Mouse (Mus musculus) heart, adult 9 months (tissue): ENCODE measurements around the gene 2310033P09Rik.

Experiments
- DNase-seq, 2 experiments: peaks; one replicate each; pipeline ENCODE4 v3.0.0; 2022; ENCODE audit warnings: low spot score in 2 of 2

2310033P09Rik gene

DNA sequence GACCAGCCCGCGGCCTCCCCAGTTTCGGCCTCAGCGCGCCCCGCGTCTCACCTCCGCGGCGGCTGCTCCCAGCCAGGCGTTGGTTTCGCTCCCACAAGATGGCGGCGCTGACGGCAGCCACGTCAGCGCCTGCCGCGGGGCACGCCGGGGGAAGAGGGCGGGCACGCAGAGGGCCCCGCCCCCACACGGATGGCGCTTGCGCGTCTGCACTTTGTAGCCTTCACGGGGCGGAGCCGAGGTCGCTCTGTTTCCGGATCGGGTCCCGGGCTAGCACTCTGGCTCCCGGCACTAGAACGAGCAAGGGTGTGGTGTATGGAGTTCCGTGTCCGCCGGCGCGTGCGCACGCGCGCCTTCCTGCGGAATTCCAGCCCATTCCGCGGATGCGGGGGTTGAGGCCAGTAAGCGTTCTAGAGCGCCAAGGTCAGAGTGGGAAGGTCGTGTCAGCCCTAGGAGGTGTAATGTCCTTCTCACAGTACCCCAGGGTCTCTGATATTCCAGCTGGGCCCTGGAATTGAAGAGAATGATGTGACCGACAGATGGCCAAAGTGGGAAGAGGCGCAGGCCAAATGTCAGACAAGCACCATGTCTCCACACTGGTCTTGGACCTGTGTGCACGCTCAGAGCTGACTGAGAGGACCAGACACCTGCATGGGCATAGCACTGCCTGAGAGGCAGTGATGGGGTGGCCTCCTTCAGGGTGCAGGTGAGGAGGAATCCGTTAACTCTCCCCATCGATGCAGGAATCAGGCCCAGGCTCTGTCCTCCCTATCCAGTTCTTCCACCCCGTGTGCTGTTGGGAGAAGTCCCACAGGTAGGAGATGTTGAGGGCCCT, 20.2 kb downstream of the 2310033P09Rik start, which contains the start of gene Arf1:
TSS of gene Arf1 (minus strand) at position 149 of the 832 bp plus-strand sequence.
- DNase-seq: peak; percentile 94 to 96

DNA sequence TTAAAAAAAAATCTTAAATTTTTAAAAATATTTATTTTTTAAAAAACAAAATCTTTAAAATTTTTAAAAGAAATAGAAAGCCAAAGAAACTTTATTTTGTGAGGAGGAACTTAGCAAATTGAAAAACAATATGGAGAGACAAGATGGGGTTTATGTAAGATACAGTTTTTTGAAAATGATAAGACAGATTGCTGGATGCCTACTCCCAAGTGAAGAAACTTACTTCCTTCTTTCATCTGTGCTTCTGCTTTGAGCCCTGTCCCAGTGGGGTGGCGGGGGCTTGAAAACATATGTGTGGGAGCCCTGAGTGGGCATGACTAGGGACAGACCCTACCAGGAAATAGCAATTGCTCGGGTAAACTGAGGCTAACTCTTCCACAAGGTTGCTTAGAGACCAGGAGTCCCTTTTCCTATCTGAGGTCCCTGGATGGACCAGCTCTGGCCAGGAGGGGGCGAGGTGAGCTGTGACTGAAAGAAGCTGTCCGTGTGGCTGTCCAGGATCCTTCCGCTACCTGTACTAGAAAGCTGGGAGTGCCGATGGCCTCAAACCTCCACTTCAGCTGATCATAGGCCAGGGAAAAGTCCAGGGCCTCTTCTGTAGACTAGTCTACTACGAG, 22.1 kb downstream of the 2310033P09Rik start:
- DNase-seq: peak in 1 of 2 experiments; percentile 49

DNA sequence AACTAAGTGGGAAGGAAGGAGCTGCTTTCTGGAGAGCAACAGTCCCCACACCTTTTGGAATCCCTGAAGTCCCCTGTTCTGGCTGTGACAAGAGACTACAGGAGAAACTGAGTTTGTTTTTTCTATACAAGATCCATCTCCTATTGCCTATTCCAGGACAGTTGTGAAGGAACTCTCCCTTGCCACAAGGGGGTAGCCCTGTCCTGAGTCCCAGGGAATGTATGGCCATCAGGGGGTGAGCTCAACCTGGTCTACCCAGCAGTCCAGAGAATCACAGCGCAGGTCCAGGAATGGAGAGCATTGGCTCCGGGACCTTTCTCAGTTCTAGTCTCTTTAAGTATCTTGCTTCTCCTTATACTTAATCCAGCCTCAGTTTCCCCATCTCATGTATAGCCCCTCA, 24.7 kb downstream of the 2310033P09Rik start:
- no peak for DNase-seq

DNA sequence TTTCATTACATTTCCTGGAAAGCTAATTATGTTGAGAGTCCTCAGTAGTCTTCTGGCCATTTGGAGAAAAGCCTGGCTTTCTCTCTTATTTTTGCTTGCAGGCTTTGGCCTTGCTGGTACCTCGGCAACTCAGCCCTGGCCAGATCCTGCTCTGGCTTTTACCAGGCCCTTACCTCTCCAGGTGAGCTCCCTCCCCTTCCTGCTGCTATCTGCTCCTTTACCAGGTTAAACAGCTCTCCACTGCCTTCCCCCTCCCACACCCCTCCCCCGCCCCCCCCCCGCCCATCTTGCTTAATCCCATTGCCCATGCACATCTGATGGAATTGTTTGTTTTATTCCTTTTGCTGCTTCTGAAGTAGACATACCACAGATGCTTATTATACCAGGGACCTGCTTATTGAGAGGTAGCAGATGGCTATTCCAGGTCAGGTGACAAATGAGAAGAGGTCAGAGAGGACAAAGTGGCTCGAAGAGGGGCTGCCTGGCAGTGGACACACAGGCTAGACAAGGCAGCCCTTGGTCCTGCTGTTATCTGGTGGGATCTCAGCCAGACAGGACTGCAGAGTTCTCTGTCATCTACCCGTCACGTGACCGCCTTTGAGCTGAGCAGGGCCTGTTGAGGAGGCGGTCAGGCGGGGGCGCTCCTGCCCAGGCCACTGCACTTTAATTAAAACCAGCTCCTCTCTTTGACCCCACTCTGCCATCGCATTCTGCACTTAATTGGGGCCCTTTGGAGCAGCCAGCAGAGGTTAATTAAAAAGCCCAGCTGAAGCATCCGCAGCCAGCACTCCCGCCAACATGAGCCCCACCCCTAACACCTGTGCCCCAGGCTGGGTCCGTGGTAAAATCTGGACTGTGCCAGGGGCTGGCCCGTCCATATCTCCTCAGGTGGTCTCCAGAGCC, 30.7 kb downstream of the 2310033P09Rik start:
- DNase-seq: peak in 1 of 2 experiments; percentile 53

DNA sequence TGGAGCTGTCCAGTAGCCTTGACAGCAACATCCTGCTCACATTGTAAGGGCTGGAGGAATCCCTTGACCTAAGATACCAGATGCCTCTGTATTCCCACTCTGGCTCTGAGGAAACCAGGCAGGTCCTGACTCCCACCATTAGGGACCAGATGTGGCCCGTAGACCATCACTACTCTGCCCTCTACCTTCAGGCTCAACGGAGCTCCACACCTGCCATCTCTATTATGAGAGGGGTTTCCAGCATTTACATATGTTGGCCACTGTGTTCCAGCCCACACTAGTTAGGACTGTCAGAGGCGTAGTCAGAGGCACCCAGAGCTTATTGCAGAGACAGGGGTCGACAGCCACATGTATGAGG, 31.3 kb downstream of the 2310033P09Rik start:
- no peak for DNase-seq

DNA sequence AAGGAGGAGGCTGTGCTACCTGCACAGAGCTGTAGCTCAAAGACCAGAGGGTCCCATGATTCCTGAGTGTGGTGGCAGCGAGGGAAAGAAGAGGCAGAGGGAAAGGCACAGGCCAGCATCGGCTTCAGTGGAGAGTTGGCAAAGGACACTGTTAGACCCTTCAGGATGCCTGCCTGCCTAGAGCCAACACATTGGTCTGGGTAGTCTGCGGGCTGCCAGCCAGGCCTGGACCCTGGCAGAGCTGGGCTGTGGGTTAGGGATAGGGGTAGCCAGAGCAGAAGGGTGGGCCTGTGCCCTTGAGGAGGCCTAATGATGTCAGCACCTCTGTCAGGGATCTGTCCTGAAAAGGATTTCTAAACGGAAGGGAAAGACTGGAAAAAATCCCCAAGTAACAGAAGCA, 31.7 kb downstream of the 2310033P09Rik start:
- no peak for DNase-seq

DNA sequence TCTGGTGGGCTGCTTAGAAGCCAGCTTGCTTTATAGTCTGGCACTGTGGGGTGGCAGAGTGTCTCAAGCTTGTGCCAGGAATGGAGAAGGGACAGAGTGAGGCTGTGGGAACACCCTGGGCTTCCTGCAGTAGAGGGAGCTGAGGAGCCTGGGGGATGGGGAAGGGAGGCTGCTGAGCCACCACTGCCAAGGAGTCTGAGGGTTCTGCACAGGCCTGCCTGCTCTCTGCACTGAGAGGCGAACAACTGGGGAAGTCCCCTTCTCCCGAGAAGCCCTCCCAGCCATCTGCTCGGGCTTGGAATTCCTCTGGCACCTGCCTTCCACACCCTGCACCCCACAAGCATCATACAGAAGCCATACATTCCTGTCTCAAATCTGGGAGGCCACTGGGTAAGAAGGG, 33.7 kb downstream of the 2310033P09Rik start:
- DNase-seq: no peak

DNA sequence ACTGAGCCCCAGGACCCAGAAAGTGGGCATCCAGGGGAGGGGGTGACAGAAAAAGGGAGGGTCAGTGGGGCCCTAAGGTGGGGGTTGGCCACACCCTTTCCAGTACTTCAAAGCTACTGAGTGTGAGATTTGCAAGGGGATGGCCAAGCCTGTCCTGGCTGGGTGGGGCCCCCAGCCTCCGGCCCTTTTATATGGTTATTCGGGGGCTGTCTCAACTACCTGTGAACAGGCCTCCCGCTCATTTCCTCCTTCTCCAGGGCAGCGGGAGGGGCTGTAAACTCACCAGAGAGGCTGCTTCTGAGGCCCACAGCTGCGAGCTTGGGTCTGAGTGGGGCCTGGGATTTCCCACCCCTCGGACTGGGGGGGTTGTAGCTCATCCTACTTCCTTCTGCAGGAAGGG, 35.7 kb downstream of the 2310033P09Rik start:
- no peak for DNase-seq

DNA sequence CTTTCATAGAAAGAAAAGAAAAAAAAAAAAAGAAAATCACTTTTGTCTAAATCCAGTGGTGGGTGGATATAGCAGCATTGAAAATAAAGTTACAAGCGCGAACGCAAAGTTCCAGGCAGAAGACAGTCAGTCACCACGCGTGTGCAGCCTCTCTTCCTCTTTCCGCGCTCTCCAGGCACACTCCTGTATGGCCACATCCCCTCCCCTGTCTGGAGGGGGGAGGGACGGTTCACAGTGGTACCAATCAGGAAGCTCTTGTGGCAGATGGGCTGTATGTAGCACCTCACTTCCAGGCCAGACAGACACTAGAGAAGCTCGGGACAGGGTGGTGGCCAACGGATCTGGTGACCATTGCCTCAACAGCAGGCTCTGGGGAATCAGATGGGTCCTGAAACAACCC, 40.0 kb downstream of the 2310033P09Rik start:
- no peak for DNase-seq

DNA sequence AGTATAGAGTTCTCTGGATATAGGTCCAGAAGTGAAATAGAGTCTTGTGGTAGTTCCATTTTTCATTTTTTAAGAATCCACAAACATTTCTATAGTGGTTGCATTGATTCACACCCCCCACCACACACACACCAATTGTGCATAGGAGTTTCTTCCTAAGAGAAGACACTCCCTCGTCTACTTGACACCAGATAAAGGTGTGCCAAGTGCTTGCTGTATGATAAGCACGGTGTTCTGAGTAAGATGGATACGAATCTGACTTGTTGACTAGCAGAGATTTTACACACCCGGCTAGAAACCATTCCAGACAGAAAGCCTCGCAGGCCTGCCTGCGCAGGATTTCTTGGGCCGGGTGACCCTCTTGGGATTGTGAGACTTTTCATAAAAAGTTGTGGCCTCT, 51.5 kb downstream of the 2310033P09Rik start:
- DNase-seq: no peak
